Comparison of ENCODE assay signal across 9 mouse cellular contexts in the genomic region with DNA sequence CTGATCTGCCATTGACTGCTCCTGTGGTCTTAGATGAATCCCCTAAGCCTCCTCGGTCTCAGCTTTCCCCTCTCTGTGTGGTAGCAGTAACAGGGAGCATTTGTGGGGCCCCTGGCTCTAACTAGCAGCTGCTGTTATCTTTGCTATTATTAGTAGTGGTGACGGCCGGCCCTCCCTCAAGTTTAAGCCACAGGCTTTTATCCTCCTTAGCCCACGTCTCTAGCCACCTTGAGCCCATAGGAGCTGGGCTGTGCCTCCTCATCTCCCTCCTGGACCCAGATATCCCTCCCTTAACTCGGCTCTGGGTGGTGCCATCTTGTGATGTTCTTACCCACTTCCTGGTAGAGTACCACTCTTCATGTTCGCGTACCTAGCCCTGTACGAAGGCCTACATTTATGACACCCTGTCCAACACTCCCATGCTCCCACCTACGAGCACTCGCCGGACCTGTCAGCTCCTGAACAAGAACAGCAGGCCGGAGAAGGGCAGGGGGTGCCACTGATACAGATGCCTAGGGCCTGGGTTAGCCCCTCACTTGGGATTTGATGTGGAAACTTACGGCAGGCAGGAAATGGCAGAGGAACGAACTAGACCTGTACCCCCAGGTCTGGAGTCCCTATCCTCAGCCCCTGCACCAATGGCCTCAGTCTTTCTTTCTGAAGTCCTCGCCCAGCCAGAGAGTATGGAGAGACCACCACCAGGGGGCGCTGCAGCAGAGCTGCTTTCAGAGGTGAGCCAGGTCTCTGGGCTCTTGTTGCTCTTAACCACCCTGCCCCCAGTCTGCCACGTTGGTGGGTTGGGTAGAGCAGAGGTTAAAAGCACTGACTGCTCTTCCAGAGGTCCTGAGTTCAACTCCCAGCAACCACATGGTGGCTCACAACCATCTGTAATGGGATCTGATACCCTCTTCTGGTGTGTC. TPM values are rescaled to one million over a fixed set of nuclear protein-coding genes. Genes with fewer than 3 reads are reported as not detected.
DNase-seq lines count a peak whose midpoint lies in the region; ATAC-seq and TF ChIP-seq lines count a peak whose summit lies in the region.
"Had no signal": no experiment of that assay in that cellular context is flagged by ENCODE, and none has a peak within 500 bp of the region (broad histone marks: within the 10 kb centered on the region; RNA-seq: fewer than 3 reads in every experiment).

No protein-coding gene starts in this region.

- H3K36me3 ChIP-seq in heart, adult 2 months (ENCODE audit: control insufficient read depth, insufficient read depth, low read length): no peaks in the 10 kb centered on the region; the same call in 1 of the 2 replicates
- peaks cover 0 to 17% of the 10 kb centered on the region in 2 experiments; a peak in 2 of 4 replicates for H3K36me3 ChIP-seq in MEL (ENCODE audit: control insufficient read depth in 1 of 2, insufficient read depth in 2 of 2, low read length in 2 of 2)
- no peaks in the 10 kb centered on the region for H3K36me3 ChIP-seq in embryonic facial prominence, embryonic 11.5 days (replicated peaks; ENCODE audit: control insufficient read depth, insufficient read depth, low read depth, low read length)
- H3K36me3 ChIP-seq: embryonic facial prominence, embryonic 12.5 days had no signal

- TF ChIP-seq EP300 in heart, adult 2 months (IDR thresholded peaks at IDR 0.05; ENCODE audit: insufficient read depth, low read depth, low read length): no peak
- no peak for TF ChIP-seq EP300 in MEL (IDR thresholded peaks at IDR 0.05; ENCODE audit: low read depth in 1 of 2, low read length in 2 of 2)

- peaks cover 29% of the 10 kb centered on the region for H3K4me1 ChIP-seq in heart, adult 2 months (ENCODE audit: control insufficient read depth, insufficient read depth, low read length)
- peaks cover 15 to 56% of the 10 kb centered on the region in 2 experiments for H3K4me1 ChIP-seq in MEL (ENCODE audit: control insufficient read depth in 1 of 2, insufficient read depth in 2 of 2, low read length in 2 of 2)
- H3K4me1 ChIP-seq in embryonic facial prominence, embryonic 11.5 days (ENCODE audit: control insufficient read depth, insufficient read depth, low read length): peaks cover 3% of the 10 kb centered on the region; the same call in 1 of the 2 replicates

- H3K27me3 ChIP-seq in heart, adult 2 months (ENCODE audit: control insufficient read depth, insufficient read depth, low read length): no peaks in the 10 kb centered on the region
- H3K27me3 ChIP-seq in MEL (ENCODE audit: control insufficient read depth in 1 of 2, insufficient read depth in 2 of 2, low read length in 2 of 2): no peaks in the 10 kb centered on the region
- H3K27me3 ChIP-seq in embryonic facial prominence, embryonic 11.5 days (ENCODE audit: control insufficient read depth, insufficient read depth, low read length): peaks cover 8% of the 10 kb centered on the region; the same call in 1 of the 2 replicates

- 68% methylated on average over 17 of the region's 17 CpGs for WGBS in heart, adult 2 months
- 71% methylated on average over 17 of the region's 17 CpGs for WGBS in embryonic facial prominence, embryonic 11.5 days

- H3K9me3 ChIP-seq in MEL (replicated peaks; ENCODE audit: insufficient read depth, low read length): no peaks in the 10 kb centered on the region
- no peaks in the 10 kb centered on the region for H3K9me3 ChIP-seq in embryonic facial prominence, embryonic 11.5 days (replicated peaks; ENCODE audit: control insufficient read depth, low read length)
- H3K9me3 ChIP-seq: embryonic facial prominence, embryonic 12.5 days had no signal

- no peak overlapping the region for H3K4me3 ChIP-seq in heart, adult 2 months
- H3K4me3 ChIP-seq in MEL (ENCODE audit: control insufficient read depth in 1 of 2, insufficient read depth in 1 of 2, low read depth in 2 of 2, low read length in 2 of 2): peak overlapping the region; percentile 4 to 19; a peak in 2 of 4 replicates
- no peak overlapping the region for H3K4me3 ChIP-seq in embryonic facial prominence, embryonic 11.5 days (ENCODE audit: low read depth, low read length)

- H3K27ac ChIP-seq in heart, adult 2 months: no peak overlapping the region; the same call in 1 of the 2 replicates
- peak overlapping the region; percentile 1; the same call in 1 of the 2 replicates for H3K27ac ChIP-seq in MEL (ENCODE audit: control insufficient read depth, low read depth, low read length)
- H3K27ac ChIP-seq in embryonic facial prominence, embryonic 11.5 days (replicated peaks; ENCODE audit: low read depth, low read length): no peak overlapping the region
- H3K27ac ChIP-seq: embryonic facial prominence, embryonic 12.5 days had no signal

- peaks cover 2% of the 10 kb centered on the region for H3K79me2 ChIP-seq in heart, adult 2 months (replicated peaks; ENCODE audit: control insufficient read depth, insufficient read depth, low read length)
- H3K79me2 ChIP-seq in MEL (ENCODE audit: control insufficient read depth, insufficient read depth, low read length, poor library complexity): peaks cover 6% of the 10 kb centered on the region; the same call in 1 of the 2 replicates

- peak; percentile 45 to 66 for DNase-seq in heart, adult 2 months
- DNase-seq in heart, adult 8-10 months (ENCODE audit: low spot score): no peak
- DNase-seq in 3T3-L1 (ENCODE audit: low read depth, low spot score) (peak; percentile 75), MEL (ENCODE audit: low read depth, low spot score) (peak; percentile 92)
- DNase-seq in embryonic facial prominence, embryonic 11.5 days (ENCODE audit: low spot score): peak; percentile 62
- DNase-seq in lung, postnatal 14 days: peak; percentile 72
- DNase-seq in testis, postnatal 10 days (ENCODE audit: low spot score): peak; percentile 85
- DNase-seq in urinary bladder, postnatal 4 days (ENCODE audit: low spot score in 2 of 2): no peak

- no peak overlapping the region for H3K4me2 ChIP-seq in embryonic facial prominence, embryonic 11.5 days (ENCODE audit: low read depth, low read length)

- TF ChIP-seq RAD21 in MEL (IDR thresholded peaks at IDR 0.05; ENCODE audit: low read depth, low read length): peak; percentile 11; the same call in 1 of the 2 replicates

- no peak for ATAC-seq in embryonic facial prominence, embryonic 11.5 days (replicated peaks; ENCODE audit: insufficient number of reproducible peaks, low FRiP score, low TSS enrichment, low read depth)

- intact Hi-C loops in heart, adult 2 months (cut with DNase I): loop anchor here (5.0 kb wide), 1 partner anchor 133 kb away; the partner anchor contains the start of gene Prpsap1

- H3K9ac ChIP-seq in heart, adult 2 months (ENCODE audit: low read depth, low read length): no peak overlapping the region
- H3K9ac ChIP-seq in MEL (ENCODE audit: control insufficient read depth, low read depth, low read length, poor library complexity, severe bottlenecking): peak overlapping the region; percentile 11
- no peak overlapping the region for H3K9ac ChIP-seq in embryonic facial prominence, embryonic 11.5 days (replicated peaks; ENCODE audit: low read length)
- H3K9ac ChIP-seq: embryonic facial prominence, embryonic 12.5 days had no signal

- peak; percentile 83 for TF ChIP-seq CTCF in heart, adult 2 months (IDR thresholded peaks at IDR 0.05)
- TF ChIP-seq CTCF in MEL (IDR thresholded peaks at IDR 0.05 in 2 of 3, conservative IDR thresholded peaks at IDR 0.05 in 1 of 3; ENCODE audit: control insufficient read depth in 1 of 3, insufficient read depth in 1 of 3, low read depth in 2 of 3, low read length in 3 of 3, poor library complexity in 1 of 3, severe bottlenecking in 1 of 3): peak; percentile 81 to 99 (median 82)

- no peak for TF ChIP-seq POLR2A in heart, adult 2 months (IDR thresholded peaks at IDR 0.05; ENCODE audit: insufficient read depth, low read depth, low read length)
- no peak for TF ChIP-seq POLR2A in MEL (IDR thresholded peaks at IDR 0.05; ENCODE audit: control insufficient read depth in 1 of 2, insufficient read depth in 1 of 2, low read depth in 1 of 2, low read length in 2 of 2, poor library complexity in 1 of 2)

RNA-seq across cellular contexts. Expression of gene Rhbdf2, which starts 1.5 kb away (rescaled TPM):
- 10 to 100 TPM; 10.8 to 11.2 TPM for total RNA-seq in heart, adult 2 months (2021)
- 19.2 and 22.3 TPM in 2 replicates for polyA plus RNA-seq in heart, adult 2 months (2012; rRNA removed)
- 10 to 100 TPM in 3 of 4 experiments, 1 to 10 TPM in 1; 8.7 to 12.6 (median 10.6) TPM for total RNA-seq in heart, adult 8-10 months (2022)
- total RNA-seq in MEL (2012; rRNA removed): 6.4 and 7.7 TPM in 2 replicates
- polyA plus RNA-seq in MEL (2012; ENCODE audit: insufficient read depth in 1 of 2, insufficient read length in 2 of 2, low read depth in 1 of 2, low replicate concordance in 2 of 2, missing spikeins in 1 of 2): 10 to 100 TPM in 1 of 2 experiments, not detected in 1; 13.7 TPM
- 2.8 and 3.1 TPM in 2 replicates for polyA plus RNA-seq in embryonic facial prominence, embryonic 11.5 days (2014; fragmentation: Nextera tagmentation; extraction: Ambion mirVana)

RNA-seq across cellular contexts. Expression of gene Prcd, which starts 28.0 kb away (rescaled TPM):
- total RNA-seq in heart, adult 2 months (2021): 1 to 10 TPM; 1.1 to 1.3 TPM
- 0.76 and 1.1 TPM in 2 replicates for polyA plus RNA-seq in heart, adult 2 months (2012; rRNA removed)
- 1 to 10 TPM; 1.4 to 2.0 (median 1.8) TPM for total RNA-seq in heart, adult 8-10 months (2022)
- total RNA-seq in MEL (2012; rRNA removed): 50.0 and 72.2 TPM in 2 replicates
- polyA plus RNA-seq in MEL (2012; ENCODE audit: insufficient read depth in 1 of 2, insufficient read length in 2 of 2, low read depth in 1 of 2, low replicate concordance in 2 of 2, missing spikeins in 1 of 2): 10 to 100 TPM in 1 of 2 experiments, not detected in 1; 44.4 TPM
- 0.43 and 0.77 TPM in 2 replicates for polyA plus RNA-seq in embryonic facial prominence, embryonic 11.5 days (2014; fragmentation: Nextera tagmentation; extraction: Ambion mirVana)

RNA-seq across cellular contexts. Expression of gene Cygb, which starts 28.8 kb away (rescaled TPM):
- total RNA-seq in heart, adult 2 months (2021): 10 to 100 TPM; 42.5 to 50.3 TPM
- polyA plus RNA-seq in heart, adult 2 months (2012; rRNA removed): 55.0 and 66.1 TPM in 2 replicates
- 10 to 100 TPM; 40.6 to 64.1 (median 43.0) TPM for total RNA-seq in heart, adult 8-10 months (2022)
- 2.1 and 2.2 TPM in 2 replicates for total RNA-seq in MEL (2012; rRNA removed)
- polyA plus RNA-seq in MEL (2012; ENCODE audit: insufficient read depth in 1 of 2, insufficient read length in 2 of 2, low read depth in 1 of 2, low replicate concordance in 2 of 2, missing spikeins in 1 of 2): 1 to 10 TPM in 1 of 2 experiments, not detected in 1; 8.7 TPM
- polyA plus RNA-seq in embryonic facial prominence, embryonic 11.5 days (2014; fragmentation: Nextera tagmentation; extraction: Ambion mirVana): 3.5 and 3.8 TPM in 2 replicates

RNA-seq across cellular contexts. Expression of gene Aanat, which starts 39.1 kb away (rescaled TPM):
- not detected for total RNA-seq in heart, adult 2 months (2021)
- polyA plus RNA-seq in heart, adult 2 months (2012; rRNA removed): not detected in 2 replicates
- not detected for total RNA-seq in heart, adult 8-10 months (2022)
- not detected in 2 replicates for total RNA-seq in MEL (2012; rRNA removed)
- polyA plus RNA-seq in MEL (2012; ENCODE audit: insufficient read depth in 1 of 2, insufficient read length in 2 of 2, low read depth in 1 of 2, low replicate concordance in 2 of 2, missing spikeins in 1 of 2): not detected
- not detected in 2 replicates for polyA plus RNA-seq in embryonic facial prominence, embryonic 11.5 days (2014; fragmentation: Nextera tagmentation; extraction: Ambion mirVana)
- polyA plus RNA-seq: embryonic facial prominence, embryonic 12.5 days had no signal

RNA-seq across cellular contexts. Expression of gene Ube2o, which starts 44.1 kb away (rescaled TPM):
- total RNA-seq in heart, adult 2 months (2021): 10 to 100 TPM; 24.8 to 36.3 TPM
- 22.6 and 26.4 TPM in 2 replicates for polyA plus RNA-seq in heart, adult 2 months (2012; rRNA removed)
- total RNA-seq in heart, adult 8-10 months (2022): 10 to 100 TPM; 27.4 to 33.1 (median 29.8) TPM
- total RNA-seq in MEL (2012; rRNA removed): 22.9 and 31.1 TPM in 2 replicates
- 10 to 100 TPM in 1 of 2 experiments, not detected in 1; 42.8 TPM for polyA plus RNA-seq in MEL (2012; ENCODE audit: insufficient read depth in 1 of 2, insufficient read length in 2 of 2, low read depth in 1 of 2, low replicate concordance in 2 of 2, missing spikeins in 1 of 2)
- 17.2 and 17.4 TPM in 2 replicates for polyA plus RNA-seq in embryonic facial prominence, embryonic 11.5 days (2014; fragmentation: Nextera tagmentation; extraction: Ambion mirVana)

Comparison
In these comparisons a context has a peak if more than half of its experiments do, and no peak if none do; other contexts are left out.
1. DNase-seq: peak in heart, adult 2 months (2 of 2), 3T3-L1 (single experiment), MEL (single experiment), embryonic facial prominence, embryonic 11.5 days (single experiment), lung, postnatal 14 days (single experiment) and testis, postnatal 10 days (single experiment); none in heart, adult 8-10 months (single experiment) and urinary bladder, postnatal 4 days (0 of 2).
2. H3K4me3 ChIP-seq: peak in MEL (2 of 2); none in heart, adult 2 months (single experiment) and embryonic facial prominence, embryonic 11.5 days (single experiment).
3. RNA of gene Prcd, which starts 28.0 kb away (total RNA-seq): 50.0 to 72.2 TPM in MEL; 1.4 to 2.0 TPM in heart, adult 8-10 months and 1.1 to 1.3 TPM in heart, adult 2 months; every median in the first group is over 10 times any median in the second.
4. RNA of gene Cygb, which starts 28.8 kb away (total RNA-seq): 42.5 to 50.3 TPM in heart, adult 2 months and 40.6 to 64.1 TPM in heart, adult 8-10 months; 2.1 to 2.2 TPM in MEL; every median in the first group is over 10 times any median in the second.